Mouse (Mus musculus): ENCODE data around the gene Pde4b.
A peak's percentile ranks its signal among the peaks of the same experiment; 100 is the strongest.

The Pde4b gene

GRCm38 (mm10) chr4:102290052-102290734 is 202.8 kb downstream of the Pde4b start:
- no peak for DNase-seq

GRCm38 (mm10) chr4:102297558-102297957 is 210.2 kb downstream of the Pde4b start:
- DNase-seq = no peak

GRCm38 (mm10) chr4:102302568-102302967 is 215.2 kb downstream of the Pde4b start:
- DNase-seq = no peak

GRCm38 (mm10) chr4:102307661-102308297 is 220.4 kb downstream of the Pde4b start:
- no peak for DNase-seq

- no peak for DNase-seq
These were observed 223.3 kb downstream of the Pde4b start for GRCm38 (mm10) chr4:102310630-102311029.

GRCm38 (mm10) chr4:102316011-102316410 is 228.7 kb downstream of the Pde4b start:
- DNase-seq = no peak

- no peak for DNase-seq
These were observed 229.4 kb downstream of the Pde4b start for GRCm38 (mm10) chr4:102316699-102317285.

GRCm38 (mm10) chr4:102318596-102318995 is 231.3 kb downstream of the Pde4b start:
- no peak for DNase-seq

- DNase-seq = peak; percentile 0
These were observed 234.0 kb downstream of the Pde4b start for GRCm38 (mm10) chr4:102321340-102321739.

- DNase-seq = no peak
These were observed 245.0 kb downstream of the Pde4b start for GRCm38 (mm10) chr4:102332386-102332785.

- DNase-seq = no peak
These were observed 245.5 kb downstream of the Pde4b start for GRCm38 (mm10) chr4:102332885-102333284.

GRCm38 (mm10) chr4:102346911-102347492 is 259.7 kb downstream of the Pde4b start:
- no peak for DNase-seq

GRCm38 (mm10) chr4:102351476-102352475 is 264.4 kb downstream of the Pde4b start:
- DNase-seq = no peak

GRCm38 (mm10) chr4:102353641-102354403 is 266.5 kb downstream of the Pde4b start:
- no peak for DNase-seq

GRCm38 (mm10) chr4:102368105-102368735 is 280.9 kb downstream of the Pde4b start:
- no peak for DNase-seq

GRCm38 (mm10) chr4:102374614-102375013 is 287.3 kb downstream of the Pde4b start:
- DNase-seq = peak; percentile 2

- DNase-seq = no peak
These were observed 295.6 kb downstream of the Pde4b start for GRCm38 (mm10) chr4:102382763-102383505.

- no peak for DNase-seq
These were observed 306.3 kb downstream of the Pde4b start for GRCm38 (mm10) chr4:102393605-102394004.

- DNase-seq = no peak
These were observed 310.0 kb downstream of the Pde4b start for GRCm38 (mm10) chr4:102397334-102397733.

- DNase-seq = no peak
These were observed 311.2 kb downstream of the Pde4b start for GRCm38 (mm10) chr4:102398512-102398911.

Measured in lung, postnatal 36 days (tissue).